Mouse (Mus musculus) lung, postnatal 36 days (tissue): ENCODE results near the gene Dctn2.

Source experiments
- DNase-seq: peaks from one replicate; pipeline ENCODE4 v3.0.0; 2022; ENCODE audit warnings: mixed read lengths

Dctn2 gene

DNA sequence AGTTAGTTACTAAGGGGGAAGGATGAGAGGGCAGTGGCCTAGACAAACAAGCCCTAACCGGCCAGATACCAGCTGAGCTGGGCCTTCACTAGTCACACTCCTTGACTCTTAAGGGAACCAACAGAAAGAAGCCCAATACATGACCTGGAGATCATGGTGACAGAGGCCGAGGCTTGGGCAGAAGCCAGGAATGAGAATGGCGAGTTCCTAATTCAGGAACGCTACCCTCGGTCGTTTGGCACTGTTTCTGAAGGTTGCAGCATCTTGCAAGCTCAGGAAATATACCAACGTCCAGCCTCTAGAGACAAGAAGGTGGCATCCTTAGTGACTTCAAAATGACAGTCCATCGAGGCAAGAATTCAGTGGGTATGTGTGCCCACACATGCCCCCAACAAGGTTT, 1.8 kb upstream of the Dctn2 start:
- DNase-seq: no peak

DNA sequence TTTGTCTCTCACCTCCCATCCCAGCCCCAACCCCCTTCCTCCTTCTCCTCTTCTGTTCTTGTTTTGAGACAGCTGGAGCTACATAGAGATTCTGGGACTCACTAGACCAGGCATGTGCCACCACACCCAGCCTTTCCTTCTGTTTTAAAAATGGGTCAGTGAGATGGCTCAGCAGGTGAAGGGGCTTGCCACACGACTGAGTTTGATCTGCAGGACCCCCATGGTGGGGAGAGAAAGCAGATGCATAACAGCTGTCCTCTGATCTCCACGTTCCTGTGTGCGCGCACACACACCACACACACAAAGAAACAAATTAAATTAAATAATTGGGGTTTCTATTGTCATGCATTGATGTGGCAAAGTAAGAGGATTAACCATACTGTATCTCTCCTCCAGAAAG, 1.2 kb upstream of the Dctn2 start:
- DNase-seq: no peak

DNA sequence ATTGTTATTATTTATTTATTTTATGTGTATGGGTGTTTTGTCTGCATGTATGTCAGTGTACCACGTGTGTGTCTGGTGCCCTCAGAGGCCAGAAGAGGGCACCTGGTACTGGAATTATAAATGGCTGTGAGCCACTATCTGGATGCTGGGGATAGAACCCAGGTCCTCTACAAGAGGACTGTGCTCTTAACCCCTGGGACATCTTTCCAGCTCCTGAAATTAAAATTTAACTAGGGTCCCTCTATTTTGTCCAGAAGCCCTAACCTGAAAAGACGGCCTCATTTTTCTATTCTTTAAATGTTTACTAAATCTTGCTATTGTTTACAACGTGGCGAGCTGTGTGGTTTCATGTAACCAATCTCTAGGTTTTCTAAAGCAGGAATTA, 449 bp upstream of the Dctn2 start:
- peak; percentile 40 for DNase-seq

DNA sequence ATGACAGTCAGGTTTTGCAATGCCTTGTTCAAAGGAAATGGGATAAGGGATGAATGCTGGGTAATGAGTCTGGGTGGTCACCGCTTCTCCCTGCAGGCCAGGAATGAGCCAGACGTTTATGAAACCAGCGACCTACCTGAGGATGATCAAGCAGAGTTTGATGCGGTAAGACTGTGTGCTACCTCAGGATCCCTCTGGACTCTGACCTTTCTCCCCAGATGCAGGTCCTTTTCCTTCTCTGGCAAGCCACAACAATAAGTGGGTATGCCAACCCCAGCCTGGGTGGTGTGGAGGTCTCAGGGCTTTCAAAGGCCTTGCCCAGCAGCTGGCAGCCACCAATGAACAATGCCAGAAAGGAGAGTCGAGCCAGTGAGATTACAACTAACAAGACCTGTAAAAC, 1.1 kb downstream of the Dctn2 start:
- DNase-seq: no peak

DNA sequence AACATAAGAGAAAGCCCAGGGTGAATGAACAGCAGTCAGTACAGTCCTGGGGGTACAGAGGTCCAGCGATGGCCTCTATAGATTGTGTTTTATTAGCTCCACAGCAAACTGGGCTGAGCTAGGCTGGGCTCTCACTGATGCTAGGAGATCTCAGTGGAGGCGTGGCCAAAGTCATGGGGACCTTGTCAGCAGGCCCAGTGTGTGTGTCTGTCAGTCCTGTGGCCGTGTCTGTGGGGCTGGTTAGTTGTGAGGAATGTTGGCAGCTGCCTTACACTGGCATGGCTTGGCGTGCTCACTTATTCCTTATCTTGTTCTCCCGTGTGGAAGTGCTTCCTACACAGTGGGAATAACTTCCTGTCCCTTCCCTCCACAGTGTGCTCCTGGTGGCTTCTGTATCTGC, 2.2 kb downstream of the Dctn2 start:
- no peak for DNase-seq

DNA sequence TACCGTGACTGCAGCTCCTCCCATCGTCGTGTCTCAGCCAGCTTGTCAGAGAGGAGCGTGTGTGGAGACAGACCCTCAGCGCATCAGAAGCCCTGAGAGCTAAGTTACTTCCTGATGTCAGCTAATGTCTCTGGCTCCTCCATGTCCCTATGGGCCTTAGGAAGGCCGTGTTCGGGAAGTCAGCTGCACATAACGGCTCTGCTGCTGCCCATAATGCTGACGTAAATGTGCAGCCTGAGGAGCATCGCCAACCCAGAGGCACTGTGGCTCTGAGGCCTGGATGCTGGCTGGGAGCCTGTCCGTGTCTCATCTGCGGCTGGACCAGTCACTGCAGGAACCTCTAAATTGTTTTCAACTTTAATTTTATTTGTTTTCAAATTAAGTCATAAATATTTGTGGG, 2.9 kb downstream of the Dctn2 start:
- no peak for DNase-seq

DNA sequence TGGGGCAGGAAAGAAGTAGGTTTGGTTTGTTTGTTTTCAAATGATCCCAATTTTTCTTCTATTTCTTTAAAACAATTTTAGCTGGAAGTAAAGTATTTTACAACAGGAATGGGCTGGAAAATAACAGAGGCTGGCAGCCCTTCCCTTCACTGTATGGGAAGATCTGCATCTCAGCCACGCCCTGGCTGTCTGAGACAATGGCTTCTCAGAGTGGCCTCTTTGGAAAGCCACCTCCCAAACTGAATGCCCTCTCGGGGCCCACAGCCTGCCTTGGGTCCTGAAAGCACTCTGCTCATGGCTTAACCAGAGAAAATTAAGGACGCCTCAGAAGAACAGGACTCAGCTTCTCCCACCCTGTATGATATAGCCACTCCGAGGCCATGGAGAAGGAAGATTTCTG, 3.7 kb downstream of the Dctn2 start:
- peak; percentile 18 for DNase-seq

DNA sequence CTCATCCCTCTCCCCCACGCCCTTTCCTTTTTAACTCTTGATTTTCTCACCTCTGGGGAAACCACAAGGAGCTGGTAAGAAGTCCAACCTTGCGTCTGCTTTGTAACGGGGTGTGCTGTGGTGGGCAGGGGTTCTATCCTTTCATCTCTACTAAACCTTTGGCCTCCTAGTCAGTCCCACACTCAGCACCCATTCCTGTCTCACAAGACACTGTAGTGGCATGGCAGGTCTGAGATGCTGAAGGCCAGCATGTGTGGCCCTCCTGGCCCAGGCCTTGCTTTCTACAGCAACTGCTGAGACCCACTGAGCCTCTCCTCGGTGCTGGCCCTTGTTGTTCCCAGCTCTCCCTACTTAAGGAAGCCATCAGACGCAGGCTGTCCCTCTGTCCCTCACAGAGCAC, 6.2 kb downstream of the Dctn2 start:
- DNase-seq: no peak

DNA sequence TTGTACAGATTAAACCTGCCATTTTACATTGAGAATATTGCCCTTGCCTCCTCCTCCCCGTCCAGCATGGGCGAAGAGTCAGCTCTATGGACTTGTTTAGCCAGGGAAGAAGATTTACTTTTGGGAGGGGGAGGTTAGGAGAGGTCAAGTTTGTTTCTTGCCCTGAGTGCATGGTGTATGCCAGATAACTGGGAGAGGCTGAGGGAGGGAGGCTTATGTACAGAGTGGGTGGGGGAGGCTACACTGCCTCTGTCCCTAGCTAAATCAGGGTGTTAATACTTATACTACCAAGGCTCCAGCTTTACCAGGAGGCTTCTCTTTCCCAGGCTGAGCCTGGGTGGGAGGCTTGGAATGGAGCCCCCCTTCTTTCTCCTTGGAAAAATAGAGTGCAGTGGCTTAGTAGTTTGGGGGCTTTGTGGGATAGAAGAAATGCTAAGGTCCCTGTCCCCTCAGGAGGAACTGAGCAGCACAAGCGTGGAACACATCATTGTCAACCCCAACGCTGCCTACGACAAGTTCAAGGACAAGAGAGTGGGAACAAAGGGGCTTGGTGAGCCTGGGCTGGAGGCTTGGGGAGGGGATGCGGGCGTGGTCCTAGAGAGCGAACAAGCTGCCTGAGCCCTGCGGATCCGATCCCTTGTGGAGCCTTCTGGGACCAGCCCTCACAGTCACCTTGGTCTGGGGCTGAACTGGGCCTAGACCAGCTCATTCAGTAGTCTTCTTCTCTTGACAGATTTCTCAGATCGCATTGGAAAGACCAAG, 8.3 kb downstream of the Dctn2 start:
- no peak for DNase-seq

DNA sequence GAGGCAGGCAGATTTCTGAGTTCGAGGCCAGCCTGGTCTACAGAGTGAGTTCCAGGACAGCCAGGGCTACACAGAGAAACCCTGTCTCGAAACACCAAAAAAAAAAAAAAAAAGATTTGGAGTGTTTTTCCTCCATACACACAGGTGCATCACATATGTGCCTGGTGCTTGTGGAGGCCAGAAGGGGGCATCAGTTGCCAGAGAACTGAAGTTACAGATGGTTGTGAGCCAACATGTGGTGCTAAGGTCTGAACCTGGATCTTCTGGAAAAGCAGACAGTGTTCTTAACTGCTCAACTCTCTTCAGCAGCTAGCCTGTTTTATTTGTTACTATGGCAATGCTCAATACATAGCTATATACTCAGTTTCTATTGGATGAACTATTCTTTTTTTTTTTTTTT, 13.6 kb downstream of the Dctn2 start:
- no peak for DNase-seq

DNA sequence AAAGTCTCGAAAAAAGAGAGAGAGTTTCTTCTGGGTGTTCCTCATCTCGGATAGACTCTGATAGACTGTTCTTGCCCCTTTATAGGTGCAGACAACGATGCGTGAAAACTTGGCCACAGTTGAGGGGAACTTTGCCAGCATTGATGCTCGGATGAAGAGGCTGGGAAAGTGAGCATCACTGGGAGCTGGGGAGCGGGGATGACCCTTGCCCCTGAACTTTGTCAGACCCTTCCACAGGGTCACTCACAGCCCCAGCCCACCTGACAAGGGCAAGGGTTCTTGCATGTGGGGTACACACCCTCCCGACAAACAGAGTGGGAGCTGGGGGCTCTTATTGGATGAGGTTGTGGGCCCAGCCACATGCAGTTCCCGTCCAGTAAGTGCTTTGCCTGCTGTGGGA, 15.1 kb downstream of the Dctn2 start:
- DNase-seq: no peak

DNA sequence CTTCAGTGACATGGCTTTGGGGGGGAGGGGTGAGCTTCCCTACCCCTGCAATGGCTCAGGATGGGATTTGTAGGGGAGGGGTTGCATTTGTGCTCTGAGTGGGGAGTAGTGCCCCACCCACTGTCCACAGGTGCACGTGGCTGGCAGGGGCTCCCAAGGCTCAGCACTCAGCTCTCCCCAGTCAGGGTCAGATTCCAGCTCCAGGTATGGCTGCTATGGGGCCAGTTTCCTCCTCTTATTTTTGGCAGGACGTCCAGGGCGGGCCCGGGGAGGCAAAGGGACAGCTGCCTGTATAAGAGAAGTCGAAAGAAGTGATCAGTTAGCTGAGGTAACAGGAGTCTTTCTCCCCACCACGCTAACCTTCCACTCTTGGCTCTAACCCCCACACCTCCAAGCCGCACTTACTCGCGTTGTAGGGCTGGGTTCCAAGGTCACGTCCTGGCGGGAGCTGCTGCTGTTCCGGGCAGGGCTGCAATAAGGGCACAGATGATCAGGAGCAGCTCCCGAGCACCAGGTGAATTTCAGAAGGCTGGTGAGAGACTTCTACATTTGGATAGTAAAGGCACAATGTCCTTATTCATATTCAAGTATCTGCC, 16.6 kb downstream of the Dctn2 start:
- DNase-seq: no peak

DNA sequence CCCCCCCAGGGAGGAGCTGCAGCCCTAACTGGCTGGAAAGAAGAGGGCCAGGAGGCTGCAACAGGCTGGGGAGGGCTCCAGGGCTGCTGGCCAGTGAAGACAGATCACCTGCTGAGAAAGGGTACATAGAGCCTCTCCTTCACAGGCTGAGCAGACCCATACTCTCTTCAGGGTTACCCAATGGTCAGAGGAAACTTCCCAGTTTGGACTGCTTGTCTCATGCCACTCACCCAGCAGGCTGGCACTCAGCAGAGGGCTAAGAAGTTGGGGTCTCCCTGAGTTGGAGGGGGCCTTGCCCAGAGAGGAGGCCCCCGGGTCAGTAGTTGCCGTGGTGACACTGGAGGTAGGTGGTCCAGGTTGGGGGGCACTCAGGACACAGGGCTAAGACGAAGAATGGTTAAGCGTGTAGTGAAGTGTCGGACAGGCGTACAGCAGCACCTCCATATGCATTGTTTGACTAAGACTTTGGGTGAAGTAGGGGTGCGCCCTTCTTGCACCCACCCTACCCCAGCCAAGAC, 18.0 kb downstream of the Dctn2 start:
- no peak for DNase-seq

DNA sequence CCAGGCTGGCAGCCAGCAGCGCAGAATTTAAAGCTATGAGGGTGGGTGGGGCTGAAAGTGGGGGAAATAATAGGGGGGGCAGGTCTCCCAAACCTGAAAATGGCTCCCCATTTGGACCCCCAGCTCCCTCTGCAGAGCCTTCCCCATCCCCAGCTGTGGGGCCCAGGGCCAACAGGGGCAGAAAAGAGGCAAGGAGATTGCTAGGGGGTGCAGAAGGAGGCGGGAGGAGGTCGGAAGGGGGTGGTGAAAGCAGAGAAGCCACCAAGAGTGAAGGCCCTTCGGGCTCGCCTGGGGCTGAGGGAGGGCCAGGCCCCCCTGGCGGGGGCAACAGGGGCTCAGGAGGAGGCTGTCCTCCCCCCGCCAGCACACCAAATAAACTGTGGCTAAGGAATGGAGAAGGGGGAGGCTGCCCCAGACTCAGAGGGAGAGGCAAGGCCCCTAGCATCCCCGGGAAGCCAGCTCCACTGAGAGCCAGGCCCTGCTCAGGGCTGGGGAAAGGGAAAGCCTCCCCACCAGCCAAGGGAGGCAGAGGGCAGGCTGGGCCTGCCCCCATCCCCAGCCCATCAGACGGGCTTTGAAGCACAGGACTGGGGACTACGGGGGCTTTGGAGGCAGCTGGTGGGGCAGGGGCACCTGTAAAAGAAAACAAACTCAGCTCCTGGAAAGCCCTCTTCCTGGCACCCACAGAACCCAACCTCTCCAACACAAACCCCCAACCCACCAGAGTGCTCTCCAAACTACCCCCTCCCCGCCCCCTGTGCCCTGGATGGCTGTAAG, 18.7 kb downstream of the Dctn2 start:
- DNase-seq: no peak

DNA sequence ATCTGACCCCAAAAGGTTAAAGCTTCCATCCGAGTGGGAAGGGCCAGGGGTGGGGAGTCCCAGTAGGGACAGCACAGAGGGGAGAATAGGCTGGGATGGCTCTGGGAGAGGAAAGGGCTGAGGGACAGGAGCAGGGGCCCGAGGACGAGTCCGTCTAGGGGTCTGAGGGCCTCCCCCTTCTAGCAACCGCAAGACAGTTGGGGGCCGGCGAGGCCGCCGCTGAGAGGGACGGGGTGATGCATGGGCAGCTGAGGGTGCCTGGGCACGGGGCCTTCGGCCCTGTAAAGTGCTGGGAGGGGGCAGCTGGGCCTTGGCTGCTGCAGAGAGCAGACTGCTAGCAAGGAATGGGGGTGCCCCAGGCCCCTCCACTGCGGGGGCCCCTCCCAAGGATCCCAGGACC, 19.5 kb downstream of the Dctn2 start:
- no peak for DNase-seq

DNA sequence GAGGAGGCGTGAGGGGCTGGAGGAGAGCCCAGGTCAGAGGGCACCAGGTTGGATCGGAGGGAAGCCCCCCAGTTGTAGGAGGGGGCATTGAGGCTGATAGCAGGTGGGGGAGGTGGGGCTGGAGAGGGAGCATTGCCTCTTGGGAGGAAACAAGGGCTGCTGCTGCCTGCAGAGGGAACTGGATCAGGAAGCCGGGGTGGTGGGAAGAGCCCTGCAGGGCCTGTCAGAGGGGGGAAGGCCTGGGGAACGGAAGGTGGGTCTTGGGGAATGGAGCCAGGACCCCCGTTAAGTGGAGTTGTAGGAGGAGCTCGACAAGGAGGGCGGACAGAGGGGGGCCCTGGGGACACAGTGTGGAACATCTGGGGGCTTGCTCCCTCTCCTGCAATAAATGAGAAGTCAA, 20.0 kb downstream of the Dctn2 start:
- DNase-seq: no peak

DNA sequence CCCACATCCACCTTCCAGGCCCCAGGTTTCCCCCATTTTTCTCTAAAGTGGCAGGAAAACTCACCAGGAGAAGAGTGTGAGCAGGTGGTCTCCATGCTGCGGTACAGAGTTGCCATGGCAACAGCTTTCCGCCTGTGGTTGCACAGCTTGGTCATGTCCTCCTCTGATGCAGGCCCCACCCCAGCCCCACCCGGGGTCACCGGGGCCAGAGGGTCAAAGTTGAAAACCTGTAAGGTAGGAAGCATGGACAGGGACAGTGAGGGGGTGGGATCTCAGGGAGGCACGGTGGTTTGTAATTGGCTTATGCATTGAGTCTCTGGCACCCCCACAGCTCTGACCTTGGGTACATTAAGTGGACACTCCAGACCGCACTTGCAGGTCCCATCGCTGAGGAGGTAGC, 20.6 kb downstream of the Dctn2 start:
- DNase-seq: no peak

DNA sequence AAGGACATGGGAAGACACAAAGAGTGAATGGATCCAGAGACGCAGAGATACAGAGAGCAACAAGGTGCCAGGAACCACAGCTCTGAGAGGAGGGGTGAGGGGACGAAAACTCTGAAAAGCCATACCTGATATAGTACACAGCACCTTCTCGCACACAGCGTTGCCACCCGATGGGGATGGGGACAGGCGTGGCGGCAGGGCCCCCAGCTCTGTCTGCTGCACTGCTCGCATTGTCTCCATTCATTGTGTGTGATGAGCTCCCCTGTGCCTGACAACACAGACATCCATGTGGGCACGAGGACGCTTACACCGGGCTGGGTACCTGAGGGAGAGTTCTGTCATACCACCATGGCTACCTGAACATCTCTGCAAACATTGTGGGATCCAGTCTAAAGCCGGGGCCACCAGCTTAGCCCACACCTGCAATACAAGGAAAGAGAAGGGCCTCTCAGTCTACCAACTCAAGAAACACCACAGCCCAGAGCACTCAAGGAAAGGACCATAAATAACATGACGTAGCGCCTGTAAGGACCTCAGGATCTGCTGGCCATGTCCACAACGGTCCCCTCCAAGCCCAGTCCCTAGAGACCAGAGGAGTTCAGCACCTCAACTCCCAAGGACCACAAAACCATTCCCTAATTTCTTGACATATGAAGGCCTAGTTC, 21.2 kb downstream of the Dctn2 start:
- DNase-seq: no peak

DNA sequence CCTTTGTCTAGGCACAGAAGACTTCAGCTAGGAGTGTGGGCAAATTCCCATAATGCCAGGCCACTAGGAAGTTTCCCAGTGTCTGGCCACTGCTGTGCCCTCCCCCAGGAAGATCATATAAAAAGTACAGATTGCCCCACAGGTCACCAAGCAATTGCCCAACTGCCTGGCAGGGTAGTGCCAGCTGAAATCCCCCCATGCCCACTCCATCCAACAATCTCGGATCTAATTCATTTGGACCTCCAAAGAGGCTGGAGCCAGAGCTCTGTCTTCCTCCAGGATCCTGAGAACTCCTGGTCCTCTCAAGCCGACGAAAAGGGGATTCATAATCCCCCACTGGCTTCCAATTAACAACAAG, 21.7 kb downstream of the Dctn2 start:
- DNase-seq: peak; percentile 34

DNA sequence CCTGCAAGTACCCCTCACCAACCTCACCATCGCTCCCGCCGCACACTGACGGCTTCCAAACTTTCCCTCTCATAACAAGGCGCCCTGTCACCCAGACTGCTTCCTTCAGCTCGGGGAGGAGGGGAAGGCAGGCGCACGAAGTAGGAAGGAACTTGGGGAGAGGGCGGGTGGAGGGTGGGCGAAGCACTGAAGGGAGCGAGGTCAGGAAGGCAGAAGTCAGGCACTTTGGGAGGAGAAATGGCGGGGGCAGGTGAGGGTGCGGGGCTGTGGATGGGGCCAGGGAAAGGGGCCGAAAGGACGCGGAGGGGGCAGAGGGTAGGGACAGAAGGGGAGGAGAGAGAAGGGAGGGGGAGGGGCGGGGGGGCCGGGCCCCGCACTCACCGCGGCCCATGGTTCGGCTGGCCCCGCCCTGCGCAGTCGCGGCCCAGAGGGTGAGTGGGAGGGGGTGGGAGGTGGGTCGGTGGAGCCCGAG, 22.2 kb downstream of the Dctn2 start:
- peak; percentile 67 for DNase-seq

DNA sequence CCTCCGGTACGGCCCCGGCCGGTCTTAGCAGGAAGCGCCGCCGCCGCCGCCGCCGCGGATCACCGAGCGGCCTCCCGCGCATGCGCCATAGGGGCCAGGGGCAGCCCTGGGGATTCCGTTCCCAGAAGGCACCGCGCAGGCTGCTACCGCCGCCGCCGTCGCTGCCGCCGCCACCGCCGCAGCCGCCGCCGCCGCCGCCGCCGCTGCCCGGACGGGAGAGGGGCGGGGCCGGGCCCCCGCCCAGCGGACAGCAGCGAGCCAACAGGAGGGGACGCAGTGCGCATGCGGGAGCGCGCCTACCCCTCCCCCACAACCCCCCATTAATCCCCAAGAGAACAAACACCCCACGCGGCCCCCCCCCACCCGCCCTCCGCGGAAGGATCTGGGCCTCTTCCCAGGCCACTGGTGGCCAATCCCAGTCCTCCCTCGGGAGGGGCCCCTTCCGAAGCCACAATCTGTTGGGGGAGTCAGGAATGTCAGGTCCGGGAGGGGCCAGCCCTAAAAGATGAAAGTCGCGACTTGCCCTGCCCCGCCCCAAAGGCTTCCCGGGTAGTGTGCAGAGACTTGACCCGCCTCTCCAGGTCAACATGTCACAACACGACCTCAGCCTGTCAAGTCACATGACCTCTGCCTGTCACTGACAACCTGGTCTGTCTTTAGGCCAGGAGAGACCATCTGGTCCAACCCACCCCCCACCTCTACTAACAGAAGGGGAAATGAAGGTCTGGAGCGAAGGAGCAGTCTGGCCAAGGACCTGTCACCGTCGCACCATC, 22.8 kb downstream of the Dctn2 start, which contains the start of gene Mbd6:
Gene Mbd6, minus strand, starts transcription at position 219 of the 773 bp plus-strand sequence.
- DNase-seq: peak; percentile 96

DNA sequence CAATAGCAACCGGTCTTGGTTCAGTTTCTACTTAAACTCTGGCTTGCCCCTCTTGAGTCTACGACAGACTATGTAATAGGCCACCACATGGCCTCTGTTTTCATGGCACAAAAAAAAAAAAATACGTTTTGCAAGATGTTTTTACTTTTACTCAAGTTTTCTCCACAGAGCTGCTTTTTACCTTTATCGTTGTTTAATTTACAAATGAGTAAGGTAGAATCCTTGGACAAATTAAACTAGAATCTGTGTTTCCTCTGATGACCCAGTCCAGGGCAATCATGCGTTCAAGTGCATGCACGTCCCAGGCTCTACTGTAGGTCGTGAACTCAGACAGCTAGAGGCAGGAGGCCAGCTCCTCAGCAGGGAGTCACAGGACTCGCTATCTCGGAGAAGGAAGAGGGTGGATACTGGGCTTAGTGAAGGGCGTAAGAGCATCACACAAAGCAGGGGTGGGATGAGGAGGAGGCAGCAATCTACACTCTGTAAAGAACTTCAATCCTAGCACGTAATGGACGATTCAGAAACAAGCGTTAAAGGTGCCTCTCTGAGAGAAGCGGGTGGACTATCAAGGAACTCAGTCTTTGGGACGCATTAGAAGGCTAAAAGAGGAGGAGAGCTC, 23.5 kb downstream of the Dctn2 start:
- peak; percentile 72 for DNase-seq
